Mouse (Mus musculus): ENCODE measurements at regions not wholly inside any gene's neighbourhood (a gene's known extent, or its start where the extent isn't known, plus 50 kb on each side); places are given as distances from the start of the nearest gene placed in this dataset.

DNA sequence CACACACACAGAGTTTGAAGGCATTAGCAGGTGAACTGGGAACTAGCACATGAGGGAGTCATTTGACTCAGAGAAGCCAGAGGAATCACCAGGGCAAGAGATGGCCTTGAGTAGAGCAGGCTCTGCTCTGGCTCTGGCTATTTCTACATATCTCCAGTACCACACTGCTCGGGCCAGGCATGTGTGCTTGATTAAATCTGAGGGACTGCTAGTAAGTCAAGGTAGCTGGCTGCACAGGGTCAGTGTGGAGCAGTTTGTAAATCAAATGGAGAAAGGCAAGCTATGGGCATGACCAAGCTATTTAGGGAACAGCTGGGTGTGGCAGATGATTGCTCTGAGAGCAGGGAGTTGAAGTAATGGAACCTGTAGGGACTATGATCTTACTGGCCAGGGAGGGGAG is 212.5 kb upstream of the Myt1l start:
- TF ChIP-seq CTCF (conservative IDR thresholded peaks at IDR 0.05; ENCODE audit: insufficient read depth, insufficient read length, low read depth, low read length) = no peak
- TF ChIP-seq POLR2A (IDR thresholded peaks at IDR 0.05; ENCODE audit: low read depth, low read length) = no peak

Measured in kidney, adult 2 months (tissue).